Mouse (Mus musculus): ENCODE measurements around the gene Gm17026.
"Not testable (repeated sequence)": the region's sequence is repeated elsewhere in the genome, so short reads cannot be mapped to it uniquely, and the experiment has no call there.

Gm17026 gene

DNA sequence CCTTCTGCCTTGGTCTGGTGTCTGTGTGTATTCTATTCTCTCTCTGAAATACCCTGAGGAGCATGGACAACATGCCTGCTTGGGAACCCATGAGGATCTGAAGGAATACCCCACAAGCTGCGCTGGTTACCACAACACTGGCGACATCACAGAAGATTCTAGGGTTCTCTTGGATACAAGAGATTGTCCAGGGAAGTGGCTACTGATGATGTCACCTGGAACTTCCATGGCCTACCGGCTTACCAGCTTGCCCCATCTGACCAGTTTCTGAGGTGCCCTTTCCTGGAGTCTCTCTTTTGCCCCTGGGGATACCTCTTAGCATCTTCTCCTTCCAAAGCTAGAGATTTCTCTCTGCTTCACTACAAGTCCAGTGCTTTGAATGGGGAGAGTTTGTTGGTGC lies at the start of gene Gm17026:
TSS of gene Gm17026 (minus strand) at position 101 of the 400 bp plus-strand sequence.
- CTCF ChIA-PET = not testable (repeated sequence)

- CTCF ChIA-PET = not testable (repeated sequence)
Observed at GRCm38 (mm10) chr14:42297258-42297657, 37.4 kb upstream of the Gm17026 start, which contains the start of gene Gm9611. Gene Gm9611, minus strand, starts transcription at chr14:42297358.

GRCm38 (mm10) chr14:42216766-42217537 lies 42.9 kb downstream of the Gm17026 start:
- CTCF ChIA-PET = not testable (repeated sequence)

All from spleen, embryonic (tissue).